Mouse (Mus musculus): Measurements from ENCODE around the gene Vars.

GRCm38 (mm10) chr17:35024691-35025488 lies 24.1 kb downstream of the Vars start:
- TF ChIP-seq CTCF (IDR thresholded peaks at IDR 0.05; ENCODE audit: control insufficient read depth, insufficient read depth, insufficient replicate concordance, low read depth, low read length) (no peak), POLR2A (IDR thresholded peaks at IDR 0.05; ENCODE audit: control insufficient read depth, low read depth, low read length) (no peak)
